Mouse (Mus musculus) ES-Bruce4 (cell line): ENCODE measurements at regions not wholly inside any gene's neighbourhood (a gene's known extent, or its start where the extent isn't known, plus 50 kb on each side); places are given as distances from the start of the nearest gene placed in this dataset.

ENCODE experiments used
- H3K27ac ChIP-seq: 2 replicates; pipeline ENCODE4 v1.5.1; 2012; ENCODE audit warnings: low read length, inconsistent platforms; ENCODE audit not compliant: insufficient read depth
- H3K27me3 ChIP-seq: 2 replicates; pipeline ENCODE4 v1.6.1; 2012; ENCODE audit warnings: mild to moderate bottlenecking, low read length, inconsistent platforms; ENCODE audit not compliant: control insufficient read depth, poor library complexity, insufficient read depth, severe bottlenecking
- H3K36me3 ChIP-seq: 2 replicates; pipeline ENCODE4 v1.6.1; 2012; ENCODE audit warnings: inconsistent platforms, mild to moderate bottlenecking, low read length, moderate library complexity; ENCODE audit not compliant: control insufficient read depth, poor library complexity, insufficient read depth, severe bottlenecking
- H3K4me1 ChIP-seq: one replicate; pipeline ENCODE4 v1.8.1; 2011; ENCODE audit warnings: low read length; ENCODE audit not compliant: control insufficient read depth, insufficient read depth
- H3K4me3 ChIP-seq: 2 replicates; pipeline ENCODE4 v1.5.1; 2011; ENCODE audit warnings: low read depth, mild to moderate bottlenecking, low read length
- H3K9ac ChIP-seq: 2 replicates; pipeline ENCODE4 v1.6.1; 2012; ENCODE audit warnings: low read depth, mild to moderate bottlenecking, inconsistent platforms; ENCODE audit not compliant: poor library complexity, severe bottlenecking
- H3K9me3 ChIP-seq: replicated peaks from 2 replicates; pipeline ENCODE4 v1.6.1; 2012; ENCODE audit warnings: mild to moderate bottlenecking, low read length, inconsistent platforms; ENCODE audit not compliant: control insufficient read depth, poor library complexity, insufficient read depth, severe bottlenecking
- CTCF ChIP-seq: IDR thresholded peaks from one replicate; pipeline ENCODE4 v1.8.1; 2011; ENCODE audit warnings: low read depth, low read length
- EP300 ChIP-seq: IDR thresholded peaks from 2 replicates; pipeline ENCODE4 v1.6.1; 2011; ENCODE audit warnings: low read depth, low read length; ENCODE audit not compliant: insufficient read depth
- POLR2A ChIP-seq: IDR thresholded peaks from one replicate; pipeline ENCODE4 v1.8.1; 2011; ENCODE audit warnings: low read length; ENCODE audit not compliant: insufficient read depth

DNA sequence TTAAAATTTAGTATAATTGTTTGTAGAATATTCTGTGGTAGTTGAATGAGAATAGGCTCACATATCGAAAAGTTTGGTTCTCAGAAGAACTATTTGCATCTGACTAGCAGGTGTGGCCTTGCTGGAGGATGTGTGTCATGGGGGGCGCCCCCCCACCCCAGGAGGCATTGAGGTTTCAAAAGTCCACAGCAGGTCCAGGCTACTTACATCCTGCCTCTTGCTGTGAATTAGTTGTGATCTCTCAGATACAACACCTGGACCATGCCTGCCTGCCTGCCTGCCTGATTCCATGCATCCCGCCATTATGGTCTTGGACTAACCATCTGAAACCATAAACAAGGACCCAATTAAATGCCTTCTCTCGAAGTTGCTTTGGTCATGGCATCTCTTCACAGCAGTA lies 76.2 kb downstream of the Olig3 start:
- Histone ChIP-seq H3K27ac (no peak overlapping the region), H3K36me3 (no peaks in the 10 kb centered on the region), H3K9me3 (no peaks in the 10 kb centered on the region), H3K27me3 (no peaks in the 10 kb centered on the region), H3K9ac (no peak overlapping the region), H3K4me1 (peaks cover 4% of the 10 kb centered on the region), H3K4me3 (no peak overlapping the region)
- TF ChIP-seq EP300 (peak; percentile 84), POLR2A (no peak)

- no peaks in the 10 kb centered on the region for H3K9me3 ChIP-seq
- H3K4me3 ChIP-seq = no peak overlapping the region
- no peak overlapping the region for H3K27ac ChIP-seq
- H3K27me3 ChIP-seq = no peaks in the 10 kb centered on the region
- peaks cover 4% of the 10 kb centered on the region for H3K4me1 ChIP-seq
- no peaks in the 10 kb centered on the region for H3K36me3 ChIP-seq
- TF ChIP-seq EP300 (no peak), CTCF (no peak), POLR2A (no peak)
- no peak overlapping the region for H3K9ac ChIP-seq
Measured at GRCm38 (mm10) chr10:19434661-19435060, 78.3 kb downstream of the Olig3 start.

DNA sequence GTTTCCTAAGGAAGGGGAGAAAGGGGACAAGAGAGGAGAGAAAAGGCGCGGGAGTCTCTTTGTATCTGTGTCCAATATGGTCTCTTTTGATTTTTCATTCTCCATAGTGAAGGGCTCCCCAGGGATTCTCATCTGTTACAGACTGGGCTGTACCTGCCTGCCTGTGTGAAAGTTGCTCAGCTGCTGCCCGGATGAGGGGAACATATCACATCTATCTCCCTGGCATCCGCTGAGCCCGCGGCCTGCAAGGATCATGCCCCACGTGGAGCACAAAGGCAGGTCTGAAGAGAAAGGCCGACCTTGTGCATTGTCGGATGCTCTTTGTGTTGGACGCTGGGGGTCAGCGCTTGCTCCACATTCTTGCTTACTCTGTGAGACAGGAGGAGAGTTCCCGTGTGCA lies 85.5 kb downstream of the Olig3 start:
- Histone ChIP-seq H3K4me1 (peaks cover 2% of the 10 kb centered on the region), H3K27ac (no peak overlapping the region), H3K36me3 (no peaks in the 10 kb centered on the region), H3K4me3 (no peak overlapping the region; the same call in 1 of the 2 replicates), H3K9ac (no peak overlapping the region), H3K9me3 (no peaks in the 10 kb centered on the region), H3K27me3 (no peaks in the 10 kb centered on the region)
- no peak for TF ChIP-seq POLR2A
- 0 out of 2 replicates have a peak, but pooled peaks have one; percentile 36 for TF ChIP-seq EP300

GRCm38 (mm10) chr10:19443516-19443915 lies 87.2 kb downstream of the Olig3 start:
- Histone ChIP-seq H3K4me3 (no peak overlapping the region), H3K9ac (no peak overlapping the region), H3K27ac (no peak overlapping the region), H3K36me3 (no peaks in the 10 kb centered on the region), H3K4me1 (peaks cover 2% of the 10 kb centered on the region), H3K27me3 (no peaks in the 10 kb centered on the region), H3K9me3 (no peaks in the 10 kb centered on the region)
- TF ChIP-seq CTCF (no peak), POLR2A (no peak), EP300 (no peak)

GRCm38 (mm10) chr10:19448838-19449559 lies 92.7 kb downstream of the Olig3 start:
- Histone ChIP-seq H3K27ac (no peak overlapping the region), H3K36me3 (no peaks in the 10 kb centered on the region), H3K4me3 (no peak overlapping the region), H3K9ac (no peak overlapping the region), H3K4me1 (no peaks in the 10 kb centered on the region), H3K27me3 (no peaks in the 10 kb centered on the region), H3K9me3 (no peaks in the 10 kb centered on the region)
- TF ChIP-seq POLR2A (no peak), EP300 (no peak), CTCF (no peak)

GRCm38 (mm10) chr10:19459053-19459452 lies 102.7 kb downstream of the Olig3 start:
- Histone ChIP-seq H3K4me3 (no peak overlapping the region), H3K4me1 (no peaks in the 10 kb centered on the region), H3K27ac (no peak overlapping the region), H3K36me3 (no peaks in the 10 kb centered on the region), H3K9ac (no peak overlapping the region), H3K27me3 (no peaks in the 10 kb centered on the region), H3K9me3 (no peaks in the 10 kb centered on the region)
- no peak for TF ChIP-seq EP300
- no peak for TF ChIP-seq CTCF
- no peak for TF ChIP-seq POLR2A
